Mouse (Mus musculus): Measurements from ENCODE around the gene Fgf9.

DNA sequence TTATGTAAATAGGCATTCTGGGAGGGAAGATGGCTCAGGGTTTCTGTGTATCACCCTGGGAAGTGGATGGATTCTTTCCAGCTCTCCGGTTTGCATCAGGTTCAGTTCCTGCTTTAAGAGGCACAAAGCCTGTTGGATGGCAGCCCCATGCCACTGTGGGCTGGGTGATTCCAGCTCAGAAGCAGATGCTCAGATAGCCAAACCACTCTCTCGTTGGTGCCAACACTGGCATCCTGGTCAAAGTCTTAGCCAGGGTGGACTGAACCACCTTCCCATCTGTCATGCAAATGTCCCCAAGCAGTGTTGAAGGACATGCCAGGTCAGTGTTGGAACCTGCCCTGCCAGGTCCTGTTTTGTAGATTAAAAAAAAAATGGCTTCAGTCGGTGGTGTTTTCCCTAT lies 42.0 kb downstream of the Fgf9 start:
- no peak for TF ChIP-seq CTCF (IDR thresholded peaks at IDR 0.05; ENCODE audit: low read depth, low read length)
- no peak for TF ChIP-seq POLR2A (IDR thresholded peaks at IDR 0.05; ENCODE audit: insufficient read depth, low read length)
